Mouse (Mus musculus) embryonic stem cell, embryonic (primary cell): ENCODE data around the gene Ric3.

ENCODE experiments used
- CTCF ChIA-PET, 4 experiments: fragments of 300-600 bp in 2 of 4; fragments of 350-600 bp in 2 of 4; sonication (Branson Sonifier 250); formaldehyde crosslinking; loops; one replicate each; lab custom pipeline; 2022; ENCODE audit warnings: inconsistent platforms in 2 of 4; lab: Charles Lee
- POLR2A ChIA-PET, 4 experiments: fragments of 300-600 bp in 2 of 4; fragments of 350-600 bp in 2 of 4; sonication (Branson Sonifier 250); formaldehyde crosslinking; loops; one replicate each; lab custom pipeline; 2022; ENCODE audit warnings: antibody characterized with exemption in 4 of 4, inconsistent platforms in 1 of 4; lab: Charles Lee

Ric3 gene

GRCm38 (mm10) chr7:109083813-109084184 lies 668 bp upstream of the Ric3 start:
- POLR2A ChIA-PET, result interaction anchor here in 2 of 4 experiments (1.2 to 1.9 kb wide), 6 partner anchors 8 to 435 kb away, joined by 3 to 4 read pairs (median 3); partner anchors contain the start of gene Rpl27a (in 1 of the 2)
- CTCF ChIA-PET, result interaction anchor here in 3 of 4 experiments (0.6 to 2.2 kb wide), 8 partner anchors 12 to 742 kb away, joined by 3 to 8 read pairs (median 4); no protein-coding TSS in a partner anchor

- ChIA-PET CTCF (interaction anchor here (0.6 to 2.2 kb wide), 11 partner anchors 9 to 598 kb away, joined by 3 to 9 read pairs (median 5); no protein-coding TSS in a partner anchor), POLR2A (interaction anchor here (0.6 to 1.9 kb wide), 9 partner anchors 9 to 699 kb away, joined by 3 to 4 read pairs (median 3); partner anchors contain the start of gene Rpl27a (in 1 of the 4))
Measured at GRCm38 (mm10) chr7:109082269-109083112, 640 bp downstream of the Ric3 start.

DNA sequence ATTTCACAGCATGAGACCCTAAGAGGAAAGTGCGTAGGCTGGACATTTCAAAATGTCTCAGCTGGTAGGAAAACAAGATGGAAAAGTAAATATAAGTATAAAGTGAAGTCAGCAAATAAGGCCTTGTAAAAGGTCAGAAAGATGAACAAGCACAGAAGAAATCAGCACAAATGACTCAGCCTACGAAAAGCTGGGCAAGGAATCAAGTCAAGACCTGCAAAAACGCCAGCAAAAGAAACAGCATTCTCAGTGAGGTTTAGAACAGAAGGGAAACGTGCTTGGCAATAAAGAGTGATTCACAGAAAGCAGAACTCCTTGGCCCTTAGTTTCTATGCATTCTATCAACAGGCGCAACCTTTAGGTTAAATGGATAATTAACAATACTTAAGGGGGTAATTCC lies 10.8 kb downstream of the Ric3 start:
- ChIA-PET POLR2A (interaction anchor here in 2 of 4 experiments (0.6 to 1.0 kb wide), 2 partner anchors 11 to 1722 kb away, joined by 3 read pairs; partner anchors contain the start of gene Ric3 (in 1 of the 2)), CTCF (interaction anchor here in 1 of 4 experiments (0.8 kb wide), 1 partner anchor 11 kb away, joined by 3 read pairs; the partner anchor contains the start of gene Ric3)

DNA sequence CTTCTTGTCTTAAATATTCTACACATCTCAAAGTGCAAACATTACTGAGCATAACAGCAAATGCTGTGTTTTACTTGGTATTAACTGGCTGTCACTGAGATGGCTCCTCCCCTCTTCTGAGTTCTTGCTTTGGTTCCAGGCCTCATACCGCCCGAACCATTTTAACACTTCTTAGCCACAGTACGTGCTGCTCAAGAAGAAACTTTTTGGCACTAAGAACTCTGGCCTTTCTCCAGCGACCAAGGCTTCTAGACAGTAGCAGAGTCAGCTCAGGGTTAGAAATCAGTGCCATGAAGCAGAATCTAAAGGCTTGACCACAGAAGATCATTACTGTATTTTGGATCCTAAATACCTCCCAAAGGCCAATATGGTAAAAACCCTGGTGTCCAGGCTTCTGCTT lies 13.5 kb downstream of the Ric3 start:
- ChIA-PET POLR2A (no interaction called here), CTCF (no interaction called here)

DNA sequence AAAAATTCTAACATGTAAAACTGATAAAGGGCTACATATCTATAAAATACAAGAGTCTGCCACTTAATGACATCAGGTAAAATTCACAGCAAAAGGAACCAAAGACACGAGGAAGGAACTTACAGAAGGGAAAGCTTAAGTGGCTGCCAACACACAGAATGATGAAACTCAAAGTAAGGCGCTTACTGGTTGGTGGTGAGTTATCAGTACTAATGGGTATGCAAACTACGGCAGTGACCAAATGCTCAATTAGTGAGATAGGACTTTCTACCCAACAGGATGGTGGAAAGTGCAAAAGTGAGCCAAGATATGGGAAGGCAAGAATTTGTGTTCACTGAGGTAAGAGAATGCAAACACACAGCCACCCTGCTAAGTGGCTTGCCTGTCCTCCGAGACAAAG lies 23.6 kb downstream of the Ric3 start:
- POLR2A ChIA-PET, result no interaction called here

GRCm38 (mm10) chr7:109050831-109051230 lies 32.3 kb downstream of the Ric3 start:
- CTCF ChIA-PET, result no interaction called here
- POLR2A ChIA-PET, result no interaction called here

More for the DNA sequence above, 23.6 kb downstream of the Ric3 start:
- CTCF ChIA-PET, result no interaction called here

GRCm38 (mm10) chr7:109045876-109046275 lies 37.3 kb downstream of the Ric3 start:
- ChIA-PET POLR2A (no interaction called here), CTCF (no interaction called here)

- ChIA-PET POLR2A (interaction anchor here in 1 of 4 experiments (0.5 kb wide), 1 partner anchor 1309 kb away, joined by 3 read pairs; no protein-coding TSS in a partner anchor), CTCF (no interaction called here)
Measured at GRCm38 (mm10) chr7:109039445-109039844, 43.7 kb downstream of the Ric3 start.

DNA sequence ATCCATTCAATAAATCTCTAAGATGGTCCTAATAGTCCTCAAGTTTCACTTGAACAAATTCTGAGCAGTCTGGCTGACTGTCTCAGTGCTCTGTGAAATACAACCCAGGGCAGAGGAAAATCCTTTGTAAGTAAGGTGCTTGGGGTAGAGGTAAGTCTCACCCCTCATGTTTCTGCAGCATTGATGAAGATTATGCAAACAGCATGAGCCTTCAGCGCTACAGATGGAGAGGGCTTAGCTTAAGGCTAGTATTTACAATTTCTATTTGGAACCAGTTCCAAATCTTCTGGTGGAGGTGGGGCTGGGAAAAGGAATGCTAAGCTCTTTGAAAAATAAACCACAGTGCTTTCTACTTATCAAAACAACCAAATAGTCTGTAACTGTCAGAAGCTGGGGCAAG lies 44.1 kb downstream of the Ric3 start:
- ChIA-PET POLR2A (no interaction called here), CTCF (no interaction called here)

- CTCF ChIA-PET, result interaction anchor here in 2 of 4 experiments (0.6 to 1.2 kb wide), 2 partner anchors 17 to 1824 kb away, joined by 3 to 4 read pairs; no protein-coding TSS in a partner anchor
- POLR2A ChIA-PET, result no interaction called here
Measured at GRCm38 (mm10) chr7:109038121-109038735, 44.9 kb downstream of the Ric3 start.

DNA sequence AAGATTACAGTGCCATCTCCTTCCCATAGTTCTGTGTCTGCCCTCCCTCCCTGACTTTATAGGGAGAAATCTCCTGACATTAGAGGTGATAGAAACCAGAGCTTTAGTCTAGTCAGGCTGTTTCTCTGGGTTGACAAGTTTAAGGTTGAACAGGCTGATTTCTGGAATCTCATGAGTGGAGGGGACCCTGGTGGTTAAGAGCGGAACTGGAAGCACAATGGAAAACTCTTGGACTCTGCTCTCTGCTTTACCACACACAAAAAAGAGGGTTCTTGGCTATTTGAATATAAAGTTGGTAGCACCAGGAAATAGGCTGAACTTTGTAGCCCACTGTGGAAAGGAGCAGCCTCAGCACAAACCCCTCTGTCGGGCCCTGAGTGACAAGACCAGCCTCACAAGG lies 51.1 kb downstream of the Ric3 start:
- POLR2A ChIA-PET, result interaction anchor here in 1 of 4 experiments (1.5 kb wide), 2 partner anchors 10 to 13 kb away, joined by 3 to 5 read pairs; no protein-coding TSS in a partner anchor
- CTCF ChIA-PET, result interaction anchor here in 3 of 4 experiments (1.1 to 2.7 kb wide), 4 partner anchors 10 to 1283 kb away, joined by 5 to 11 read pairs (median 8); no protein-coding TSS in a partner anchor

DNA sequence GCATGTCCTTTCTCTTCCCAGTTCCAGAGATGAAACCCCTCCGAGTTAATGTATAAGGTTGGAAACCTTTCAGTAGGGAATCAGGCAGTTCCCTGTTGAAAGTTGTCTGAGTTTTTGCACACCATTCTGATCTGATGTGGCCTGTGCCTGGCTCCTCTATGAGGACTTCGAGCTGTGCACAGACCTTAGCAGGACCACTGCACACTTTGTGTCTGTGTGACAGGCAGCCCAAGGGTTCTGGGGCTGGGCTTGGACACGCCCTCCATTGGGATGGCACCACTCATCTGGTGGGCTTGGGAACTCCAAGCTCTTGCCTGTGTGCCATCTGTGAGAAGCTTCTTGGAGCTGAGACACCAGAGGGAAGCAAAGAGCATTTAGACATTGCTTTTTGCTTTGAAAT lies 51.8 kb downstream of the Ric3 start:
- POLR2A ChIA-PET, result interaction anchor here in 1 of 4 experiments (1.5 kb wide), 1 partner anchor 9 kb away, joined by 5 read pairs; no protein-coding TSS in a partner anchor
- CTCF ChIA-PET, result interaction anchor here in 3 of 4 experiments (1.1 to 2.7 kb wide), 3 partner anchors 10 to 1282 kb away, joined by 5 to 11 read pairs (median 10); no protein-coding TSS in a partner anchor

DNA sequence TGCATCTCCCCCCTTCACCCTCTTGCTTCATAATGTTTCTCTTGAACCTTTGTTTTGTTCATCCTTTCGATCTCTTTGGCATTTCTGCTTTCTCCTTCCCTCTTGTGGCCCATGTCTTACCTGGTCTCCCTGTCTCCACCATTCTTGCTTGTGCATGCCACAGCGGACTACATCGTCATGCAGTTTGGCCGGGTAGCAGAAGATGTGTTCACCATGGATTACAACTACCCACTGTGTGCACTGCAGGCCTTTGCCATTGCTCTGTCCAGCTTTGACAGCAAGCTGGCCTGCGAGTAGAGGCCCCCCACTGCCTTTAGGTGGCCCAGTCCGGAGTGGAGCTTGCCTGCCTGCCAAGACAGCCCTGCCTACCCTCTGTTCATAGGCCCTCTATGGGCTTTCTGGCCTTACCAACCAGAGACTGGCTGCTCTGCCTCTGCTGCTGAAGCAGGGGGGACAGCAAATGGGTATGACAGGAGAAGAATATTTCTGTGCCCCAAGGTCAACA lies 53.1 kb downstream of the Ric3 start:
- ChIA-PET CTCF (interaction anchor here in 1 of 4 experiments (2.7 kb wide), 1 partner anchor 8 kb away, joined by 11 read pairs; no protein-coding TSS in a partner anchor), POLR2A (no interaction called here)

DNA sequence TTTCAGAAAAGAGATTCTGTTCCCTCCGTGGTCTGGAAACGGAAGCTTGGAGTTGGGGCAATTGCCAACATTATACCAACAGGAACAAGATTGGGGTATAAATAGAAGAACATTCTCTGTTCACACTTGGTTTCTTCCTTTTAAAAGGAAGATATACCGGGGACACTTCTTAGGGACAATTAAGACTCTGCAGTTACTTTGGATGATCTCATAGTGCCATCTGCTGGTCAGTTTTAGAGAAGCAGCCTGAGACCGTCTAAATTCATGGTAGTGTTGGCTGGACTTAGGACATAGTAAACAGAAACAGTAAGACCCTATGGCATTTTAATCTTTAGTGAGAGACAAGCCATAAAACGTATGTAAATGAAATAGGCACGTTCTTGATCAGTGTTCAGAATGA lies 54.9 kb downstream of the Ric3 start:
- POLR2A ChIA-PET, result interaction anchor here in 1 of 4 experiments (1.1 kb wide), 1 partner anchor 93 kb away, joined by 5 read pairs; no protein-coding TSS in a partner anchor
- CTCF ChIA-PET, result interaction anchor here in 3 of 4 experiments (1.0 to 2.0 kb wide), 4 partner anchors 12 to 1279 kb away, joined by 3 to 6 read pairs (median 4); no protein-coding TSS in a partner anchor

GRCm38 (mm10) chr7:109027721-109028120 lies 55.4 kb downstream of the Ric3 start:
- ChIA-PET POLR2A (no interaction called here), CTCF (interaction anchor here (0.6 to 2.0 kb wide), 5 partner anchors 11 to 1279 kb away, joined by 3 to 6 read pairs (median 4); no protein-coding TSS in a partner anchor)

DNA sequence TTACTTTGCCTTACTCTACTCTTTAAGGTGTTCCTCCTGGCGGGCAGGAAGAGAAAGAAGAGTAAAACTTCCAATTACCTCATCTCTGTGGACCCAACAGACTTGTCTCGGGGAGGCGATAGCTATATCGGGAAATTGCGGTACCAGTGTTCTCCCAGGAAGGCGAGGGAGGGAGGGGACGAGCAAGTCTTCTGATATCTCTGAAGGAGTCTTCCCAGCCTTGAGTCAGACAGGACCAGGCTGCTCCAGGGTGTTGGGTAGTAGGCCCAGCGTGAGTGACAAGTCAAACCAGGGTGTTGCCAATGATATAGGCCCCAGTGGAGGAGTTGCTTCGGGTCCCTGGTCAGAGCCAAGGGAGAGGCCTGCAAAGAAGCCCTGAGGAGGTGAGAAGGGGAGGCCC lies 56.2 kb downstream of the Ric3 start:
- ChIA-PET POLR2A (interaction anchor here in 1 of 4 experiments (0.9 kb wide), 1 partner anchor 60 kb away, joined by 3 read pairs; no protein-coding TSS in a partner anchor), CTCF (interaction anchor here in 2 of 4 experiments (0.7 to 2.0 kb wide), 3 partner anchors 11 to 83 kb away, joined by 3 to 6 read pairs (median 4); no protein-coding TSS in a partner anchor)

- ChIA-PET POLR2A (interaction anchor here in 2 of 4 experiments (1.2 to 1.5 kb wide), 3 partner anchors 9 to 84 kb away, joined by 3 to 5 read pairs (median 3); no protein-coding TSS in a partner anchor), CTCF (interaction anchor here (0.5 to 1.3 kb wide), 10 partner anchors 9 to 1276 kb away, joined by 3 to 4 read pairs (median 3); no protein-coding TSS in a partner anchor)
Measured at GRCm38 (mm10) chr7:109025743-109026142, 57.4 kb downstream of the Ric3 start.

DNA sequence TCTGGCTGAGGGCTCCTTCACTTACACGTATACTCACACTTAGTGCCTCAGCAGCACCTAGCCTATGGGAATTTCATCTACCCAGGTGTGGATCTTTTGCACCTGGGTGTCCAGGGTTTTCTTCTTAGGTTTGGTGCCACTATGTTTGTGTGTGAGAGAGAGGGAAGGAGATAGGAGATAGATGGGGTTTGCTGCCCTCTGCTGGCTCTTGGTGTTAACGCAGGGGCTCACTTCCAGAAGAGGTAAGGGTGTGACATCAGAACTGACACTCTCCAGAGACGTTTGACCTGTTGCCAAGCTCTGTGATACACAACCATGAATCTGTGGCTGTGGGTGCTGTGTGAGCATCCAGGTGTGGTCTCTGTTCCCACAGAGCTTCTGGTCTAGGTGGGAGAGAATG lies 61.7 kb downstream of the Ric3 start:
- POLR2A ChIA-PET, result interaction anchor here in 3 of 4 experiments (0.5 to 4.2 kb wide), 14 partner anchors 9 to 1426 kb away, joined by 3 to 15 read pairs (median 3); partner anchors contain the start of genes Ppfibp2 (in 1 of the 3), Rpl27a (in 1 of the 3) and Tub (in 1 of the 3)
- CTCF ChIA-PET, result interaction anchor here (0.5 to 2.6 kb wide), 37 partner anchors 10 to 1272 kb away, joined by 3 to 34 read pairs (median 4); partner anchors contain the start of gene Ric3 (in 1 of the 4)
